Mouse (Mus musculus): ENCODE results near the gene Gnai1.
"Not testable (repeated sequence)": the region's sequence is repeated elsewhere in the genome, so short reads cannot be mapped to it uniquely, and the experiment has no call there.

Gene Gnai1

DNA sequence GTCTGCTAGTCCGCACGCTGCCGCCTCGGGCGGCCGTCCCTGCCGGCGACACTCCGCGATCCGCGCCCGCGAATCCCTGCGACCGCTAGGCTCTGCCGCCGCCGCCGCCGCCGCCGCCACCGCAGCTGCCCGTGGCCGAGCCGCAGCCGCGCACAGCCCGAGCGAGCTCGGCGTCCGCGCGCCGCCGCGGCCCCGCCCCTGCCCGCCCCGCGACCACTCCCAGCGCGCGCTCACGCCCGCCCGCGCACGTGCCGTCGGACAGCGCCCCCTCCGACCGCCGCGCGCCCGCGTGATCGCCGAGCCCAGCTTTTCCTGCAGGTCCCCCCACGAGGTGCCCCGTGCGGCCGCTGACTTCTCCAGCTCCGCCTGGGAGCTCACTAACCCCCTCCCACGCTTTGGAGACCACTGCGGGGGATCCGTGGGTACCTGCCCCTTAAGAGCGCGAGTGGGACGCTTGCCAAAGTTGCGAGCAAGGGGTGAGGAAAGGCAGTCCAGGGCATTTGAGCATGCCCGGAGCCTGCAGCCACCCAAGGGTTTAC, at the start of gene Gnai1:
TSS of gene Gnai1 (minus strand) at position 75 of the 539 bp plus-strand sequence.
- in situ Hi-C loops (cut with MboI, MseI): no loop called here

DNA sequence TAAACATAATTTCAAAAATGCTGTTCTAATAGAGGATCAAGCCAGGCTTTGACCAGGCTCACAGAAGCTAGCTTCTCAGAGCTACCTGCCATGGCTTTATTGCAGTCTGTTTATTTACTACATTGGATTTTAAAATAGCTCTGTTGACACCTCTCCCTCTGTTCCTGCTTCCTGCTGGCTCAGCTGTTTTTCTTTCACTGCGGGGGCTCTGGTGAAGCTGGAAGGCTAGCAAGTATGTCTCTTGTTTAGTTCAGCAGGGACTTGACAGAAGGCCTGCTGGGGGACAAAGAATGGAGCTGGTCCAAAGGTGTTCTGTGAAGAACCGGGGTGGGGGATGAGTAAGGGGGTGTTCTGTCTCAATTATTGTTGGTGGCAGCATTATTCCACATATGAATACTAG, 7.7 kb upstream of the Gnai1 start:
- in situ Hi-C loops (cut with MboI, MseI): no loop called here

DNA sequence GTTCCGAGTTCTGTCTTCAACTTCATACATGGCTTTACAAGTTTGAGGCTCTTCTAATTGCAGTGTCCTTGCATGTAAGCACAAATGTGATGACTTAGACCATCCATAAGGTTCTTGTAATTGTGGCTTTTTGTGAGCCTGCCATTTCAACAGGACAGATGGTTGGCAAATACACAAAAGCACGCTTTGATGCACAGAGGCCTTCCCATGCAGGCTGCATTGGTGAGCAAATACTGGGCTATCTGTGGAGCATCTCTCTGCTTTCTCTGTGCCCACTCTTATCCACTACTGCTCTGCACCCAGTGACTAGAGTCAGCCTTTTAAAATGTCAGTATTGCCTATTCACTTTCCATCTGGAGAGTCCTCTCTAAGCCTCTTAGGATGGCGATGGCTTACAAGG, 5.3 kb upstream of the Gnai1 start:
- in situ Hi-C loops (cut with MboI, MseI): no loop called here

DNA sequence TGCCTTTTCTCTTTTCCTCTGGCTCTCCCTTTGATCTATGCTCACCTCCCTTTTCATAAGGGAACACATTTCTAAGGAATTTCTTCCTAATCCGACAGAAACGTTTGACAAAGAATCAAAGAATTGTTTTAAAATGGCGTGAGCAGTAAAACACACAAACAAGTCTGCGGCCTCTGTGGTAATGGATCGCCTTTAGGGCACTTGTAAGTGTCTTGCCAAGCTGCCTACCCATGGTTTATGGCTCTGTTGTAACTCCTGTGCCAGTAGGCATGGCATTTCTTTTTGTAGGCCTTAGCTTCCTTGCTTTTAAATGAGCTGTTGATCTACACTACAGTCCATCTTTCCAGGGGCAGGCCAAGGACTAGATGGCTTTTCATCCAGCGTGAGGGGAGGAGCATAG, 801 bp upstream of the Gnai1 start:
- in situ Hi-C loops (cut with MboI, MseI): no loop called here

GRCm38 (mm10) chr5:18359376-18360280, 527 bp downstream of the Gnai1 start:
- in situ Hi-C loops (cut with MboI, MseI): no loop called here

- in situ Hi-C loops (cut with MboI, MseI): no loop called here
Observed at GRCm38 (mm10) chr5:18358778-18359177, 1.4 kb downstream of the Gnai1 start.

DNA sequence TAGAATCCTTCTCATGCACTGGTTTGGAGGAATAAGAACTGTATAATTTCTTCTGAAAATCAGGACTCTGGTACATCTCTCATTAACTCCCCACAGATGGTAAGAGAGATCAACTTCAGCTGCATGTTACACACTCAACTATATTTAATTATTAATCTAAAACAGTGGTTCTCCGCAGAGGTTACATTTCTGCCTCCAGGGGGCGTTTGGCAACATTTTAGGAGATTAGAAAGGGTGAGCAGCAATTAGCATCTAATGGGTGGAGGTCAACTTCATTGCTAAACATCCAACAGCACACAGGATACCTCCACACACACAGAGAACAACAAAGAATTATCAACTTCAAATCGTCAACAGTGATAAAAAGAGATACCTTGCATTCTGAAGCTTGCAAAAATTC, 2.0 kb downstream of the Gnai1 start:
- in situ Hi-C loops (cut with MboI, MseI): no loop called here

- in situ Hi-C loops (cut with MboI, MseI): no loop called here
Observed at GRCm38 (mm10) chr5:18347297-18347696, 12.9 kb downstream of the Gnai1 start.

- in situ Hi-C loops (cut with MboI, MseI): no loop called here
Observed at GRCm38 (mm10) chr5:18343455-18344142, 16.6 kb downstream of the Gnai1 start.

GRCm38 (mm10) chr5:18342765-18343454, 17.2 kb downstream of the Gnai1 start:
- in situ Hi-C loops (cut with MboI, MseI): no loop called here

GRCm38 (mm10) chr5:18341876-18342275, 18.3 kb downstream of the Gnai1 start:
- in situ Hi-C loops (cut with MboI, MseI): not testable (repeated sequence)

- in situ Hi-C loops (cut with MboI, MseI): no loop called here
Observed at GRCm38 (mm10) chr5:18332256-18332655, 27.9 kb downstream of the Gnai1 start.

- in situ Hi-C loops (cut with MboI, MseI): no loop called here
Observed at GRCm38 (mm10) chr5:18330726-18331125, 29.4 kb downstream of the Gnai1 start.

DNA sequence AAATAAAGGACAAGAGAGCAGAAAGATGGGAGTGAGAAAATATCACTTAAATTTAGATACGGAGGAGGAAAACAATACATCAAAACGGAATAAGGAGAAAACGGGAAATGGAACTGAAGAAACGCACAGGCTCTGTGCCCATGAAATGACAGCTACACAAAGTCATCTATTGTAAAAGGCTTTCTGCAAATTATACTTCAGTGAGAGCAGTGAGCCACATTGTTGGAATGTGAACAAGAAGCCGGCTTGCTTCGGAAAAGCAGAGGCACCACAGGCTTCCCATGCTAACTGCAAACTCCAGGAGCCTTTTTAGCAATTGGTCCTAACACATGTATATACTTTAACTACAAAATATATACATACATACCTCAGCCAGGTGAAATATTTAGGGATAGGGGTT, 34.0 kb downstream of the Gnai1 start:
- in situ Hi-C loops (cut with MboI, MseI): no loop called here

- in situ Hi-C loops (cut with MboI, MseI): no loop called here
Observed at GRCm38 (mm10) chr5:18323534-18323933, 36.6 kb downstream of the Gnai1 start.

DNA sequence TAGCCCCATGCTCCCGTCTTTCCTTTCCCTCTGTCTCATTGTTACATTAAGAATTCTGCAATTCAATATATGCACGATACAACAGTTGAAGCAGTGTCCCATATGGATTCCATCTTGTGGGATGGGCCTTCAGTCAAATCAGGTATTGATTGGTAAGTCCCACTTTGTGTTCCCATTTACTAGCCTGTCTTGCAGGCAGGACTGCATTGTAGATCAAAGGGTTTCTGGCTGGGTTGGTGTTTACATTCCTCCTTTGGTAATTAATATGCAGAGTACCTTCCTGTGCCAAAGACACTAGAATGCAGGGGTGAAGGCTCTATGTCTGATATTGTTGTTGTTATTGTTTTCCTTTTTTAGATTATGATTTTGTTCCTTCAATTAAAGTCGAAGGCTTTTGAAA, 38.5 kb downstream of the Gnai1 start:
- in situ Hi-C loops (cut with MboI, MseI): no loop called here

GRCm38 (mm10) chr5:18318846-18319245, 41.3 kb downstream of the Gnai1 start:
- in situ Hi-C loops (cut with MboI, MseI): no loop called here

DNA sequence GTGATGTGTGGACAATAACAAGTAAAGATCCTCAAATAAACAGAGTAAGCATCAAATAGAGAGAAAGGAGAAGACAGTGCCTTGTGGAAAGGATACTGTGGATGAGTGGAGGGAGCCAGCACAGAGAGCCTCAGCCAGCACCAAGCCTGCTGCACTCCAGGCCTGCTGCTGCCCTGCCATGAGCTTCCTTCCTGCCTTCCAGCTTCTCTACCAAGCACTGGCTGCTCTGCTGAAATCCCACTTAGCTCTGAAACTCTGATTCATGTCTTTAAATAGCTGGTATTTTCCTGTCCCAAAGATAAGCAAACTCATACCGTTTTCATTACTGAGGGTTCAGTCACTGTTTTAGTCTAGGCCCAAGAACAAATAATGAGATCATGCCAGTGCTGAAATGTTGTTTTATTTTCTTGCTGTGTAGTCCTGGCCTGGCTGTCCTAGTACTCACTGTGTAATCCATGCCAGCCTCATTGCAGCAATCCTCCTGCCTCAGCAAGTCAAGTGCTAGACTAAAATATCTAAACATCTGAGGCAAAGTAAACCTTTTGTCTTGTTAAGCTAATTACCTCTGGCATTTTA, 52.8 kb downstream of the Gnai1 start:
- in situ Hi-C loops (cut with MboI, MseI): no loop called here

DNA sequence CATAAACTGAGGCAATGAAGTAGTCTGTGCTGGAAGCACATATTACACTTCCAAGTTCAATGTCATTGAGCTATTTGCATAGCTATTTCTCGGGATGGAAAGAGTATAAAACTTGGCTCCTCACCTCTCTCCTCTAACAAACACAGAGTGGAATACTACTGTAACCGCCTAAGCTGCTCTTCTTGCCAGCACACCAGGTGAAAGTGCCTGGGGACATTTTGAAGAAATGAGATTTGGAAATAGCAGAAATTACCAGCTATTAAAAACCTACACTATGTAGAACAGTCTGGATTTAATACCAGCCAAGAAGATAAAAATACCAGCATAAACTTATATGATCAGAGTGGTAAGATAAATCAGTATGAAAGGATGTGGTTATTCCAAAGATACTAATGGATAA, 63.6 kb downstream of the Gnai1 start:
- in situ Hi-C loops (cut with MboI, MseI): no loop called here

GRCm38 (mm10) chr5:18292744-18293143, 67.4 kb downstream of the Gnai1 start:
- in situ Hi-C loops (cut with MboI, MseI): no loop called here

DNA sequence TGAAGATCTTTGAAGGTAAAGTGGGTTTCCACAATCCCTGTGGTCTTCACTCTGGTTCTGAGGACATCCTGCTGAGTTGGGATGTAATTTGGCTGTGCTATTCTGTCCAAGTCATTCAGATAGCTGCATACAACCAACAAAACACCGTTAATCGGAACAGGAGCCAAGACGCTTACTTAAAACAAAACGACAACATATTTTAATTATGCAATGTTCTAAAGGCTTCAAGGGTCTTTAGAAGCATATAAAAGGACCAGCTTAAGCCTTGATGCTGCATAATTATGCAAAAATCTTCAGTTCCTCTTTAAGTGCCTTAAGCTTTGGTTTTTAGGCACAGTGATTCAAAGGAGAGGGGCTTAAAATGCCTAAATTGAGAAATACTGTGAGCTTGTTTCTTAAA, 70.6 kb downstream of the Gnai1 start:
- in situ Hi-C loops (cut with MboI, MseI): no loop called here

DNA sequence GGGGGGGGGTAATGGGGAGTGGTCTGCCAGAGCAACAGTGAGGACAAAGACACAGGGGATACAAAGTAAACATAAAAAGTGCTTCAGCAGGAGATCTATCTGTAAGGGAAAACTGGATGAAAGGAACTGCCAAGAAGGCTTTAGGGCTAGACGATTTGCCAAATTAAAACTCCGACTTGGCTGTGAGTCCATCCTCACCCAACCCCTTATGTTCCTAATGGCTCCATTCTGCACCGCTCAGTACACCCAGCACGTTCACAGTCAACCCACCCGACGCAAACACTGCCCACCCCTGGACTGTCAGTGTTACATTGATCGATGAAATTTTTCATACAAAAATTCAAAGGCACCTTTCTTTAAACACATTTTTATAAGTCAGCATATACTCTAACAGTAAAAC, 71.5 kb downstream of the Gnai1 start:
- in situ Hi-C loops (cut with MboI, MseI): no loop called here
